Mouse (Mus musculus) urinary bladder, adult 2 months (tissue): ENCODE results near the gene Lrrfip1. TPM values are rescaled to one million over a fixed set of nuclear protein-coding genes. Genes with fewer than 3 reads are reported as not detected.
A peak's percentile ranks its signal among the peaks of the same experiment; 100 is the strongest.

Source experiments
- DNase-seq: peaks from one replicate; pipeline ENCODE4 v3.0.0; 2022; ENCODE audit warnings: low spot score
- polyA plus RNA-seq: library from polyadenylated mRNA; depleted of rRNA; stranded (reverse); fragments of >200 nt; gene quantifications from 2 replicates; pipeline ENCODE4 v1.2.3, GENCODE M21; 2012

Gene Lrrfip1
- polyA plus RNA-seq, 1 experiment, result 125 TPM

- no peak for DNase-seq
These were observed 87.1 kb downstream of the Lrrfip1 start for GRCm38 (mm10) chr1:91085686-91086085.

DNA sequence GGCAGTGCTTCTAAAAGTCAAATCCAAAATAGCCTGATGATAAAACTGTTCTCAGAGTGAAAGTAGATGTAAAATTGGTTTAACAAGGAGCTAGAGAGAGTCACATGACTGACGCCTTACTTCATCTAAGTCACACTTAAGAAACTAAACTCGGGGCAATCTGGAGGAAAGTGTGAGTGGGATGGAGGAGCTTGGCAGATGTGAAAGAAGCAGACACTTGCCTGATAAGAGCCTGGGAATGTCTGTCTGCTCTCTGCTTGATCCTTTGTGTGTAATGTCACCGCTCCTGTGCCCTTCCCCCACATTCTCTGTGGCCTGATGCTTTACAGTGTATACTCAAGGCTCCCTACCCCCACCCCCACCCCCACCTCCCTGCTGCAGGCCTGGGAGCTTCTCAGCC, 87.8 kb downstream of the Lrrfip1 start:
- DNase-seq, result no peak

GRCm38 (mm10) chr1:91086748-91087147, 88.2 kb downstream of the Lrrfip1 start:
- DNase-seq, result no peak

GRCm38 (mm10) chr1:91088027-91088426, 89.5 kb downstream of the Lrrfip1 start:
- no peak for DNase-seq

DNA sequence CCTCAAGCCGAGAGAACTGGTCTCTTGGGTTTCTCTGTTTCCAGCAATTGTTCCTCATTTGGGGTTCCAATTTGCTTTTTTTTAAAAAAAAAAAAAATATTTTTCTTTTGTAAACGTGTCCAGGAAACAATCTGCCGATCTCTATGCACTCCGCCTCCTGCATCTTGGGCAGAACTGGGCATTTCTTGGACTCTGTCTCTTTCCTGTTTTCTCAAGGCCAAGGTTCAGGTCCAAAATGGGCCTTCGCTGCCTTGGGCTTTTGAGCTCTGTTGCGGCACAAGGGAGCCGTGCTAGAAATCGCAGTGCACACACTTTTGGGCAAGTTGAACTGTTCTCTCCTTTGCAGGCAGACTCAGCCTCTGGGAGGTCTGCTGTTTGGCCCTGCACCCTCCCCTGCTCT, 90.4 kb downstream of the Lrrfip1 start:
- no peak for DNase-seq

GRCm38 (mm10) chr1:91090456-91090855, 91.9 kb downstream of the Lrrfip1 start:
- DNase-seq, result no peak

GRCm38 (mm10) chr1:91092451-91092850, 93.9 kb downstream of the Lrrfip1 start:
- no peak for DNase-seq

DNA sequence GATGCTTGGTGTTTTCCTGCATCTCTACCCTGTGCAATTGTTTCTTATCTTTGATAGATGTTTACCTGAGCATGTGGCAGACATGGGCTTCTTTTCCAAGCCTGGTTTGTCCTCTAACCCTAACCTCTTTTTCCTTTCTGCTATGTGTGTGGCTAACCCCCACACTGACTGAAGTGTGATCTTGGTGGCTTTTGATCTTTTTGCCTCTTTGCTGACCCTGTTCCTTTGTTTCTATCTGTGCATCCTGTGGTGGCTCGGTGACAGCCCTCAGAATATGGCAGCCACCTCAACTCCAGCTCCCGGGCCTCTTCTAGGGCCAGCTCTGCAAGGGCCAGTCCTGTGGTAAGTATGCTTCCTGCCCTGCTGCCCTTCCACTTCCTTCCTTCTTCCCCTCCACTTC, 94.8 kb downstream of the Lrrfip1 start:
- no peak for DNase-seq

- DNase-seq, result no peak
These were observed 95.5 kb downstream of the Lrrfip1 start for GRCm38 (mm10) chr1:91094001-91094400.

DNA sequence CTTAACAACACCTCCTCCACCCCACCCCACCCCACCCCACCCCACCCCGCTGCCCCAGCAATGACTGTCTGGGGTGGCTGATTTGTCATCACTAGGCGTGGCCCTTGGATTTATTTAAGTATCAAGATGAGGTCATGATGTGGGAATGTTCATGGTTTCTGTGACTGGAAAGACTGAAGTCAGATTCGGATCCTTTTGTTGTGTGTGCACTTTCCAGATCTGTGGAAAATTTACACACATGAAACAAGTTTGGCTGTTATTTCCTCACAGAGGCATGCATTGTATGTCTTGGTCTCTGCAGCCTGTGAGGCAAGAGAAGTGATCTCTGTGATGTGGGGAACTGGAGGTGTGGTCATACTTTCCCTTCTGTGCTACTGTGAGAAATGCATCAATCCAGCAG, 96.7 kb downstream of the Lrrfip1 start:
- DNase-seq, result no peak

DNA sequence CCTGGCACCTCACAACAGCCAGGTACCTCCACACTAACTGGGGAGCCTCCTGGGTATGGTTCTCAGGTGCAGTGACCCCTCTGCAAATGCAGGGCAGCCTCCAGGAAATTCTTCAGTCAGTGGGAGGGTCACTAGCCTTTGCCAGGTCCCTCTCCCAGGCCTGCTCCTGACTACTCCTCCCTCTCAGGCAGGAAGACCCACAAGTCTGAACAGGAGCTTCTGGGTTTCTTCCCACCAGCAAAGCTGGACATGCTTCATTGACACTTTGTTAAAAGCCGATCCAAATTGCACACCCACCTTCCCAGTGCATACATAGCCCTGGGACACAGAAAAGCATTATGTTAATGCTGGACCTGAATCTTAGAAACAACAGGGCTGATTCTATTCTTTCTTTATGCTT, 97.3 kb downstream of the Lrrfip1 start:
- DNase-seq, result no peak

DNA sequence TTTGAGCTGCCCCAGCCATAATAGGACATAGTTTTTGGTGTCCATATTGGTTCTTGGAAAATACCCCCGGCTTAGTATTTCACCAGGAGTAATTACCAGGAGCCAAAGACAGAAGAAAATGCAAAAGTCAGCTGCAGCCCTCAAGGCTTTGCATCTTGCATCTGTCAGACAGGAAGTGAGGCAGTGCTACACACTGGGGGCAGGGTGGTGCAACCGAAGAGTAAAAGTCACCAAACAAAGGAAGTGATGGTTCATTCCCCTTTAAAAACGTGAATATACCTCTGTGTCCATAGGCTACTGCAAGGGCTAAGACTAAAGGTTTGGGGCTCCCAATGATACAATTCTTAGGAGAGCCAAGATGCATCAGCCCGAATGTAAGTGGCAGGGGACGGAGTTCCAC, 98.0 kb downstream of the Lrrfip1 start:
- no peak for DNase-seq

- DNase-seq, result no peak
These were observed 98.8 kb downstream of the Lrrfip1 start for GRCm38 (mm10) chr1:91097283-91097834.

DNA sequence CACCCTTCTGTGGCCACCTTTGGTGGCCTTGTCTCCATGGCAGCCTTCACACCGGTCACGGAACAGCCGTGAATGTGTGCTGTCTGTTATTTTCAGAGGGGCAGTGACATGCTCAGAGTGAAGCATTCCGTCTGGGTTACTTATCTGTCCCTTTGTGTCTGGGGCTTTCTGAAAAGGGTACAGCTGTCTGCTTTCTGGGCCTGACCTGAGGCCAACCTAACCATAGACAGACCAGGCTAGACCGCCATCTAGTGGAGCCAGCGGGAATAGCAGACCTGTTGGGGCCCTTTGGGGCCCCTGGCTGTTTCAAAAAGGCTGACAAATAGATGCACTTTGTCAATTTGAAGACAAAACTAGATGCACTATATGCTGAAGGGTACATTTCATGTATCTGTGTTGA, 100.3 kb downstream of the Lrrfip1 start:
- DNase-seq, result peak; percentile 61

GRCm38 (mm10) chr1:91101709-91102440, 103.3 kb downstream of the Lrrfip1 start:
- DNase-seq, result no peak

DNA sequence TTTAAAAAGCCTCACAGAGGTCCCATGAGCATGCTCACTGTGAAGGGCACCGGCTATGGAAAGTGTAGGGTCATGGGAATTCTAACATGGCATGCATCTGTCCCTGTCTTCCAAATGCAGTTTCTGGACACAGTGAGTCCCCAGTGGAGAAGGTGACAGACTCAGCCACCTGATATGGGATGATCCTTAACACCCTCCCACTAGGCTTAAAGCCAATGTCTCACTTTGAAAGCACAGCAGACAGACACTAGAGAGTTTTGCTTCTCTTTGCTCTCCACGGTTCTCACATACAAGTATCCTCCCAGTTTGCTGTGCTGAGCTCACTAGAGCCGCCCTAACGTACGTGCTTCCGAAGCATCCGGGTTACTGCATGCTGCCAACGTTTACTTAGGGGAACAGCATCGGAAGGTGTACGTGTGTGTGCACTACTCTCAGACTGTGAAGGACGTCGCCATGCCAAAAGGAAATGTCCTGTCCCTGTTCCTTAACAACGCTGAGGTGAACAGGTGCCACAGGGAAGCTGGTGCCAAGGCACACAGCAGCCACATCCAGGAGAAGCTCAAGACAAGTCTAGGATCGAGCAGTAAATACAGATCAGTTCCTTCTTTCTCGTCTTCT, 104.9 kb downstream of the Lrrfip1 start:
- no peak for DNase-seq

DNA sequence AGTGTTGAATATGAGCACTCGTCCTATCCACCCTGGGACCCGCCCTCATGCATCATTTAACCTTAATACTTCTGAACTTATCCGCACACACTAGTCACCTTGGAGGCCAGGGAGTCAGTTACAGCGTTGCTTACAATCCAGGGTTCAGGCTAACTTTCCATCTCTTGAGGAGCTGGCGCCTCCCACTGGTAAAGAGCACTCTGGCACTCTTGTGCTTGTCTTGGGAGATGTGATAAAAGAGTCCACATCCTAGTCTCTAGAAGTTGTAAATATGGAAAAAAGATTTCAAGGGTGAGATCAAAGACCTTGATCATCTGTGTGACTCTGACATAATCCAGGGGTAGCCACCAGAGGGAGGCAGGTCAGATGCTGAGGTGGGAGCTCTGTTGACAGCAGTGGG, 109.0 kb downstream of the Lrrfip1 start:
- no peak for DNase-seq

- no peak for DNase-seq
These were observed 110.8 kb downstream of the Lrrfip1 start for GRCm38 (mm10) chr1:91109302-91109701.

DNA sequence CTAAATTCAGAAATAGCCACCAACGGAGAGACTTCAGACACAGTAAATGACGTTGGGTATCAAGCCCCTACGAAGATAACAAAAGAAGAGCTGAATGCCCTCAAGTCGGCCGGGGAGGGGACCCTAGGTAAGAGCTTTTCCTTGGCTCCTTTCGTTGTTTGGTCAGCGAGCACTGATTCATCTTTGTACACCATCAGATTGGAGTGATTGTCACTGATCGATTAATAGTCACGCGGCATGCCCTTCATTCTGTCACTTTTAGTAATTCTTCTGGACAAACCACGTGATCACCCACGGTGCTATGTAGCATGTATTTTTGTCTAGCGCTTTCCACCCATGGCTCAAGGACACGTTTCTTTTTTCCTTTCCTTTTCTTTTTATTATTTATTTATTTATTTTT, 113.6 kb downstream of the Lrrfip1 start:
- DNase-seq, result no peak

DNA sequence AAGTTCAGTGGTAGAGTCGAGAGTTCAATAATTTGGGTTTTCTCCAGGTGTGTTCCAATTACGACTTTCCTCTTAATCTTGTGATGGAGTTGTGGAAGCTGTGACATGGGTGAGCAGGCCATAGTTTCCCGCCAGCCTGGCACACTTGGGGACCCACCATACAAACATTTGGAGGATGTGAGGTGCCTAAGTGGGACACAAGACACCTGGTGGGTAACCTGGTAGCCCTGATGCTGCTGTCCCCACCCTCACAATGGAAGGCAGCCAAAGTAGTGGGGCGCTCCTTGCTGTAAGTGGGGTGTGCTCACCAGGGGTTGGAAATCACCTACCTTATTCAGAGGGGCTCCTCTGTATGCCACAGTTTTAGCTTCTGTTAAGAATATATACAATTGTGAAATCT, 114.1 kb downstream of the Lrrfip1 start:
- DNase-seq, result no peak

DNA sequence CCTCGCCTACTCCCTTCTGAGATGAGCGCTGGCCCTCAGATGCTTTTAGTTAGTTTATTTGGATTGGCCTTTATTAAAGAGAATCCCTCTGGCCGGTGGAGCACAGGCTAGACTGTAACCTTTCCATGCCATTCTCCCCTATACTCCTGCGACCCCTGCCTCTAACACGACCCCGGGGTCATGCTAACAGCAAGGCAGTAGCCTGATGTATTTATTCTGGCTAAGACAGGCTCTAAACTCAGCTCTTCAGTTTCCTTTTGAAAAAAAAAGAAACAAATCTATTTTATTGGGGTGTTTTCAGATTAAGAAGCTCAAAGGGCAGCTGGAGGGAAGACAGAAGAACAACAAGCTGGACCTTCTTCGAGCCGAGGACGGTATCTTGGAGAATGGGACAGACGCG, 123.6 kb downstream of the Lrrfip1 start:
- DNase-seq, result no peak

GRCm38 (mm10) chr1:91123004-91123403, 124.5 kb downstream of the Lrrfip1 start:
- DNase-seq, result no peak

DNA sequence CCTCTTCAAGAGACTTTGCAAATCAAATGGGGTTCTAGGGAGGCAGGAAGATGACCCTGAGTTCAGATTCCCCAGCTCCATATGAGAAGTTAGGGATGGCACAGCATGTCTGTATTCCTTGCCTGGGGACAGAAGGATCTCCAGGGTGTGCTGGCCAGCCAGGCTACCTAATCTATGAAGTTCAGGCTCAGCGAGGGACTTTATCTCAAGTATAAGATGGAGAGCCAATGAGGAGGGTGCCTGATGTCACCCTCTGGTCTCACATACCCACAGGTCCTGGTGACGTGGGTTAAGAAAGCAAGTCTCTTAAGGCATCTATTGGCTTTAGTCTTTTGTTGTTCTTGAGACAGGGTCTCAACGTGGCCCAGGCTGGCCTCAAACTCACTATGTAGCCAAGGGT, 124.9 kb downstream of the Lrrfip1 start:
- DNase-seq, result no peak
